8 mouse cellular contexts compared by ENCODE assay signal in the genomic region with DNA sequence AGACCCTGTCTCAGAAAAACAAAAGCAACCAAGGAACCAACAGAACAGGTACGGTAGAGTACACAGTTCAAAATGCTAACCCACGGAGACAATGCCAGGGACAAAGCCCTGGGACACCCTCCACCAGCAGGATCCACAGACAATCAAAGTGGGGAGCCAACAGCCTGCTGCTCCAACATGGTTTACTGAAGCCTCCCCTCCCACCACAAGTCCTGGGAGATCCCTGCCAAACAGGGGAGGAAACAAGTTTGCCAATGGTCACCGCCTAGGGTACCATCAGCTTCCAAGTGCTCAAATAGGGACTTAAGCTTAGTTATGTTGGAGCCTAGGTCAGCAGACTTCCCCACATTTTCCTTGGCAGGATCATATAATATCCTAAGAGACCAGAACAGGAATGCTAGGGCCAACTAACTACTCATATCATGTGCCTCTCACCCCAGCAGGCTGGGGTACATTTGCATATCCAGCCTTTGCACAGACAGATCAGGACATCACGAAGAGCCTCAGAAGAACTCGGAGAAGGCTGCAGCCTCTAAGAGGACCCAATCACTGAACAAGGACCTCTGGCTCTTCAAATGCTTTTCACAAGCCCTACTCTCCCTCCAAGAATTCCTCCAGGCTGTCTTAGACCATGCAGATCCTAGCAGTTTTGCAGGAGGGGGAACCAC. TPM values are rescaled to one million over a fixed set of nuclear protein-coding genes. Genes with fewer than 3 reads are reported as not detected.
DNase-seq lines count a peak whose midpoint lies in the region; ATAC-seq lines count a peak whose summit lies in the region.

No protein-coding gene starts in this region.

- peaks cover 73% of the 10 kb centered on the region for H3K4me1 ChIP-seq in lung, embryonic 15.5 days
- H3K4me1 ChIP-seq in embryonic facial prominence, embryonic 15.5 days: peaks cover 77% of the 10 kb centered on the region
- peaks cover 79% of the 10 kb centered on the region for H3K4me1 ChIP-seq in limb, embryonic 10.5 days
- H3K4me1 ChIP-seq in neural tube, embryonic 15.5 days: peaks cover 75% of the 10 kb centered on the region

- no peaks in the 10 kb centered on the region for H3K9me3 ChIP-seq in lung, embryonic 15.5 days
- H3K9me3 ChIP-seq in embryonic facial prominence, embryonic 15.5 days (replicated peaks): no peaks in the 10 kb centered on the region
- H3K9me3 ChIP-seq in limb, embryonic 10.5 days (replicated peaks): no peaks in the 10 kb centered on the region
- H3K9me3 ChIP-seq in neural tube, embryonic 15.5 days (replicated peaks): no peaks in the 10 kb centered on the region

- H3K4me3 ChIP-seq in lung, embryonic 15.5 days: peak overlapping the region; percentile 10
- H3K4me3 ChIP-seq in embryonic facial prominence, embryonic 15.5 days (replicated peaks): peak overlapping the region; percentile 24
- peak overlapping the region; percentile 32 for H3K4me3 ChIP-seq in limb, embryonic 10.5 days
- 0 out of 2 replicates have a peak overlapping the region, but pooled peaks have one; percentile 12 for H3K4me3 ChIP-seq in neural tube, embryonic 15.5 days (replicated peaks)

- 62% methylated on average over 5 of the region's 5 CpGs for WGBS in lung, embryonic 15.5 days
- WGBS in embryonic facial prominence, embryonic 15.5 days: 45% methylated on average over 5 of the region's 5 CpGs
- 82% methylated on average over 5 of the region's 5 CpGs for WGBS in limb, embryonic 10.5 days
- 70% methylated on average over 5 of the region's 5 CpGs for WGBS in neural tube, embryonic 15.5 days

- H3K4me2 ChIP-seq in lung, embryonic 15.5 days: peak overlapping the region; percentile 45
- H3K4me2 ChIP-seq in embryonic facial prominence, embryonic 15.5 days (replicated peaks): peak overlapping the region; percentile 47
- peak overlapping the region; percentile 44 for H3K4me2 ChIP-seq in neural tube, embryonic 15.5 days

- no peaks in the 10 kb centered on the region for H3K27me3 ChIP-seq in lung, embryonic 15.5 days
- H3K27me3 ChIP-seq in embryonic facial prominence, embryonic 15.5 days: no peaks in the 10 kb centered on the region
- H3K27me3 ChIP-seq in limb, embryonic 10.5 days (ENCODE audit: low read depth, poor library complexity, severe bottlenecking): no peaks in the 10 kb centered on the region
- H3K27me3 ChIP-seq in neural tube, embryonic 15.5 days (replicated peaks): no peaks in the 10 kb centered on the region

- ATAC-seq in lung, embryonic 15.5 days (ENCODE audit: borderline replicate concordance, extremely low read depth, low FRiP score, low TSS enrichment): no peak
- no peak for ATAC-seq in embryonic facial prominence, embryonic 15.5 days (ENCODE audit: insufficient number of reproducible peaks, low FRiP score, low TSS enrichment, low read depth)
- ATAC-seq in neural tube, embryonic 15.5 days (ENCODE audit: low FRiP score): no peak
- no peak for ATAC-seq in cerebellum, adult (ENCODE audit: insufficient number of reproducible peaks, low FRiP score, low TSS enrichment)
- no peak for ATAC-seq in activated CD4-positive, CD25-positive, alpha-beta regulatory T cell, adult 4 months

- no peak overlapping the region for H3K9ac ChIP-seq in lung, embryonic 15.5 days
- H3K9ac ChIP-seq in embryonic facial prominence, embryonic 15.5 days: no peak overlapping the region
- peak overlapping the region; percentile 30 for H3K9ac ChIP-seq in neural tube, embryonic 15.5 days (replicated peaks)

- no peak for DNase-seq in lung, postnatal 10 days
- DNase-seq in limb, embryonic 10.5 days (ENCODE audit: low spot score): no peak
- no peak for DNase-seq in adrenal gland, postnatal 25 days

- H3K27ac ChIP-seq in lung, embryonic 15.5 days: peak overlapping the region; percentile 88
- peak overlapping the region; percentile 92 for H3K27ac ChIP-seq in embryonic facial prominence, embryonic 15.5 days (replicated peaks)
- H3K27ac ChIP-seq in limb, embryonic 10.5 days: peak overlapping the region; percentile 84
- H3K27ac ChIP-seq in neural tube, embryonic 15.5 days (replicated peaks): peak overlapping the region; percentile 69

- H3K36me3 ChIP-seq in lung, embryonic 15.5 days: no peaks in the 10 kb centered on the region
- H3K36me3 ChIP-seq in embryonic facial prominence, embryonic 15.5 days: 0 out of 2 replicates have a peak, but pooled peaks cover 8% of the 10 kb centered on the region
- peaks cover 48% of the 10 kb centered on the region for H3K36me3 ChIP-seq in limb, embryonic 10.5 days
- no peaks in the 10 kb centered on the region for H3K36me3 ChIP-seq in neural tube, embryonic 15.5 days

RNA-seq across cellular contexts. Expression of gene Csk, which starts 13.6 kb away (rescaled TPM):
- 22.7 and 25.9 TPM in 2 replicates for polyA plus RNA-seq in lung, embryonic 15.5 days (2015; fragmentation: Nextera tagmentation; extraction: Ambion mirVana)
- 35.9 and 36.1 TPM in 2 replicates for polyA plus RNA-seq in embryonic facial prominence, embryonic 15.5 days (2015; fragmentation: Nextera tagmentation; extraction: Ambion mirVana)
- polyA plus RNA-seq in limb, embryonic 10.5 days (2016; fragmentation: Nextera tagmentation; extraction: Ambion mirVana): 33.2 and 40.1 TPM in 2 replicates
- polyA plus RNA-seq in neural tube, embryonic 15.5 days (2015; fragmentation: Nextera tagmentation; extraction: Ambion mirVana): 43.1 and 50.0 TPM in 2 replicates
- 100 to 1,000 TPM; 118 to 146 TPM for polyA plus RNA-seq in activated CD4-positive, CD25-positive, alpha-beta regulatory T cell, adult 4 months (2017; shearing (Covaris generic))
- total RNA-seq in adrenal gland, postnatal 25 days (2021): 70.4 and 105 TPM in 2 replicates

RNA-seq across cellular contexts. Expression of gene Lman1l, which starts 19.2 kb away (rescaled TPM):
- not detected in 2 replicates for polyA plus RNA-seq in lung, embryonic 15.5 days (2015; fragmentation: Nextera tagmentation; extraction: Ambion mirVana)
- polyA plus RNA-seq in embryonic facial prominence, embryonic 15.5 days (2015; fragmentation: Nextera tagmentation; extraction: Ambion mirVana): not detected in 2 replicates
- polyA plus RNA-seq in limb, embryonic 10.5 days (2016; fragmentation: Nextera tagmentation; extraction: Ambion mirVana): not detected in 2 replicates
- polyA plus RNA-seq in neural tube, embryonic 15.5 days (2015; fragmentation: Nextera tagmentation; extraction: Ambion mirVana): not detected in 2 replicates
- polyA plus RNA-seq in activated CD4-positive, CD25-positive, alpha-beta regulatory T cell, adult 4 months (2017; shearing (Covaris generic)): not detected
- total RNA-seq in adrenal gland, postnatal 25 days (2021): not detected in 2 replicates

RNA-seq across cellular contexts. Expression of gene Cplx3, which starts 33.7 kb away (rescaled TPM):
- polyA plus RNA-seq in lung, embryonic 15.5 days (2015; fragmentation: Nextera tagmentation; extraction: Ambion mirVana): not detected in 2 replicates
- not detected in 2 replicates for polyA plus RNA-seq in embryonic facial prominence, embryonic 15.5 days (2015; fragmentation: Nextera tagmentation; extraction: Ambion mirVana)
- polyA plus RNA-seq in limb, embryonic 10.5 days (2016; fragmentation: Nextera tagmentation; extraction: Ambion mirVana): not detected in 2 replicates
- polyA plus RNA-seq in neural tube, embryonic 15.5 days (2015; fragmentation: Nextera tagmentation; extraction: Ambion mirVana): 0.11 and 0.23 TPM in 2 replicates
- polyA plus RNA-seq in activated CD4-positive, CD25-positive, alpha-beta regulatory T cell, adult 4 months (2017; shearing (Covaris generic)): not detected
- total RNA-seq in adrenal gland, postnatal 25 days (2021): not detected in 2 replicates

RNA-seq across cellular contexts. Expression of gene Cyp1a2, which starts 43.7 kb away (rescaled TPM):
- not detected in 2 replicates for polyA plus RNA-seq in lung, embryonic 15.5 days (2015; fragmentation: Nextera tagmentation; extraction: Ambion mirVana)
- not detected in 2 replicates for polyA plus RNA-seq in embryonic facial prominence, embryonic 15.5 days (2015; fragmentation: Nextera tagmentation; extraction: Ambion mirVana)
- polyA plus RNA-seq in limb, embryonic 10.5 days (2016; fragmentation: Nextera tagmentation; extraction: Ambion mirVana): not detected in 2 replicates
- polyA plus RNA-seq in neural tube, embryonic 15.5 days (2015; fragmentation: Nextera tagmentation; extraction: Ambion mirVana): not detected in 2 replicates
- polyA plus RNA-seq in activated CD4-positive, CD25-positive, alpha-beta regulatory T cell, adult 4 months (2017; shearing (Covaris generic)): not detected
- 5.5 TPM in 1 of 2 replicates, not detected in the other for total RNA-seq in adrenal gland, postnatal 25 days (2021)

RNA-seq across cellular contexts. Expression of gene Cyp1a1, which starts 47.9 kb away (rescaled TPM):
- 0.11 and 0.14 TPM in 2 replicates for polyA plus RNA-seq in lung, embryonic 15.5 days (2015; fragmentation: Nextera tagmentation; extraction: Ambion mirVana)
- 0.43 and 0.53 TPM in 2 replicates for polyA plus RNA-seq in embryonic facial prominence, embryonic 15.5 days (2015; fragmentation: Nextera tagmentation; extraction: Ambion mirVana)
- polyA plus RNA-seq in limb, embryonic 10.5 days (2016; fragmentation: Nextera tagmentation; extraction: Ambion mirVana): 0.11 TPM in 1 of 2 replicates, not detected in the other
- polyA plus RNA-seq in neural tube, embryonic 15.5 days (2015; fragmentation: Nextera tagmentation; extraction: Ambion mirVana): 0.09 and 0.12 TPM in 2 replicates
- polyA plus RNA-seq in activated CD4-positive, CD25-positive, alpha-beta regulatory T cell, adult 4 months (2017; shearing (Covaris generic)): not detected
- 0.12 and 0.57 TPM in 2 replicates for total RNA-seq in adrenal gland, postnatal 25 days (2021)
